Mouse (Mus musculus) neural tube, embryonic 11.5 days (tissue): ENCODE measurements around the gene Mapk11. TPM values are rescaled to one million over a fixed set of nuclear protein-coding genes. Genes with fewer than 3 reads are reported as not detected.

ENCODE experiments used
- ATAC-seq: fragments of 200-750 bp; cut with Nextera tagmentation; 2 replicates; pipeline ENCODE4 v1.8.0; 2017; ENCODE audit warnings: moderate number of reproducible peaks, mild to moderate bottlenecking, moderate TSS enrichment, moderate library complexity; ENCODE audit not compliant: insufficient read depth, low FRiP score, low TSS enrichment
- DNase-seq: peaks from one replicate; pipeline ENCODE4 v3.0.0-alpha.2; 2015; ENCODE audit warnings: low spot score
- H3K27ac ChIP-seq: fragments of 300-500 bp; sonication (generic); 2 replicates; pipeline ENCODE4 v1.5.1; 2014; ENCODE audit warnings: low read depth, mild to moderate bottlenecking, low read length
- H3K27me3 ChIP-seq: fragments of 300-500 bp; sonication (generic); 2 replicates; pipeline ENCODE4 v1.6.1; 2014; ENCODE audit warnings: mild to moderate bottlenecking, low read length, mixed read lengths; ENCODE audit not compliant: control insufficient read depth, insufficient read depth
- H3K36me3 ChIP-seq: fragments of 300-500 bp; sonication (generic); 2 replicates; pipeline ENCODE4 v1.6.1; 2014; ENCODE audit warnings: mild to moderate bottlenecking, low read length, moderate library complexity, mixed read lengths; ENCODE audit not compliant: control insufficient read depth, insufficient read depth
- H3K4me1 ChIP-seq: fragments of 300-500 bp; sonication (generic); 2 replicates; pipeline ENCODE4 v1.6.1; 2014; ENCODE audit warnings: low read length, mixed read lengths; ENCODE audit not compliant: control insufficient read depth, insufficient read depth
- H3K4me2 ChIP-seq: fragments of 300-500 bp; sonication (generic); 2 replicates; pipeline ENCODE4 v1.6.1; 2014; ENCODE audit warnings: low read depth, mild to moderate bottlenecking, moderate library complexity
- H3K4me3 ChIP-seq: fragments of 300-500 bp; sonication (generic); 2 replicates; pipeline ENCODE4 v1.5.1; 2014; ENCODE audit warnings: low read depth, low read length
- H3K9ac ChIP-seq: fragments of 300-500 bp; sonication (generic); 2 replicates; pipeline ENCODE4 v1.6.1; 2014; ENCODE audit warnings: mild to moderate bottlenecking, low read length
- H3K9me3 ChIP-seq: fragments of 300-500 bp; sonication (generic); 2 replicates; pipeline ENCODE4 v1.6.1; 2016; ENCODE audit warnings: low read length; ENCODE audit not compliant: control insufficient read depth
- WGBS: fragments of 180-500 bp; shearing (Covaris S2); extraction: QIAGEN DNeasy Blood & Tissue Kit; methylation state at CpG from one replicate; pipeline ENCODE4 v1.1.7; 2014; 5-methylcytosine and 5-hydroxymethylcytosine counted together
- polyA plus RNA-seq: library from polyadenylated mRNA; unstranded; fragments of >200 nt; fragmentation: Nextera tagmentation; extraction: Ambion mirVana; gene quantifications from 2 replicates; pipeline ENCODE4 v1.2.1, GENCODE M21; 2014

Mapk11 gene
- polyA plus RNA-seq, 1 experiment from 2014 or later, result 37.4 TPM

- no peak overlapping the region for H3K4me3 ChIP-seq
- DNase-seq (no peak), ATAC-seq (no peak)
- no peak overlapping the region for H3K27ac ChIP-seq
- H3K9me3 ChIP-seq, result no peaks in the 10 kb centered on the region
- no peaks in the 10 kb centered on the region for H3K4me1 ChIP-seq
- WGBS, result 88% methylated on average over 9 of the region's 9 CpGs
- H3K9ac ChIP-seq, result no peak overlapping the region
- H3K27me3 ChIP-seq, result no peaks in the 10 kb centered on the region
- peaks cover 16% of the 10 kb centered on the region for H3K36me3 ChIP-seq
- no peak overlapping the region for H3K4me2 ChIP-seq
Observed at GRCm38 (mm10) chr15:89110147-89110546, 39.3 kb downstream of the Mapk11 start.

DNA sequence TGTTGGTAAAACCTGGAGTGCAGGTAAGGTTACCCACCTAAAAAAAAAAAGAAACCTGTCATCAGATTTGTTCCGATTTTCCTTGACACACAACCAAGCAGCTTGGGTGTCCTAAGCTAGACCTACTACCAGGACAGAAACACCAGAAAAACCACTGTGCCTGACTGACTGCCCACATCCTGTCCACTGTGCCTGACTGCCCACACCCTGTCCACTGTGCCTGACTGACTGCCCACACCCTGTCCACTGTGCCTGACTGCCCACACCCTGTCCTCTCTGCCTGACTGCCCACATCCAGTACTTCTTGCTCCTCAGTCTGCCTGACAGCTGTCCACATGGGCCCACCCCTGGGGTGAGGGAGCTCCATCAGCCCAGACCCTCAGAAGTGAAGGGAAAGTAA lies 42.5 kb downstream of the Mapk11 start:
- peaks cover 25% of the 10 kb centered on the region for H3K36me3 ChIP-seq
- WGBS, result 93% methylated on average over 1 of the region's 1 CpGs
- no peak overlapping the region for H3K9ac ChIP-seq
- no peaks in the 10 kb centered on the region for H3K27me3 ChIP-seq
- no peaks in the 10 kb centered on the region for H3K4me1 ChIP-seq
- H3K4me3 ChIP-seq, result no peak overlapping the region
- no peaks in the 10 kb centered on the region for H3K9me3 ChIP-seq
- ATAC-seq (no peak), DNase-seq (no peak)
- H3K4me2 ChIP-seq, result no peak overlapping the region
- H3K27ac ChIP-seq, result no peak overlapping the region

GRCm38 (mm10) chr15:89106073-89106472 lies 43.4 kb downstream of the Mapk11 start:
- H3K4me3 ChIP-seq, result no peak overlapping the region
- no peaks in the 10 kb centered on the region for H3K27me3 ChIP-seq
- 91% methylated on average over 13 of the region's 13 CpGs for WGBS
- no peak for DNase-seq
- ATAC-seq, result no peak
- H3K9me3 ChIP-seq, result no peaks in the 10 kb centered on the region
- no peak overlapping the region for H3K4me2 ChIP-seq
- no peaks in the 10 kb centered on the region for H3K4me1 ChIP-seq
- H3K27ac ChIP-seq, result no peak overlapping the region
- H3K36me3 ChIP-seq, result peaks cover 32% of the 10 kb centered on the region
- H3K9ac ChIP-seq, result no peak overlapping the region

DNA sequence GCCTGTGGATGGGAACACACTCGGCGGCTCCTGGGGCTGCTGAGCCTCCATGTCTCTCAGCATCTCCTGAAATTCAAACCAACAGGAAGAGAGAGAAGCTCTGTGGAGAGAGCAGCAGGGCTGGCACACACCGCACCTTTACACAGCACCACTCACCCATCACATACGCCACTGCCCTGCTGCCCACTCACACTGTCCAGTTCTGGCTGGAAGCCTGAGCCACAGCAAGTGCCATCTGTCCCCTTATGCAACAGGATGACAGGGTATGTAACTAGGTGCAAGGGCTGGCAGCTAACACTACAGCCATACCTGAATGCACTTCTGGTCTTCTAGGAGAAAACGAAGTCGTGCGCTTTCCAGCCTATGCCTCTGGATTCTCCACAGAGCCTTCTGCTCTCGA lies 45.0 kb downstream of the Mapk11 start:
- Histone ChIP-seq H3K36me3 (peaks cover 34% of the 10 kb centered on the region), H3K4me1 (no peaks in the 10 kb centered on the region), H3K27me3 (no peaks in the 10 kb centered on the region), H3K9ac (no peak overlapping the region), H3K4me2 (no peak overlapping the region), H3K4me3 (no peak overlapping the region), H3K27ac (no peak overlapping the region), H3K9me3 (no peaks in the 10 kb centered on the region)
- no peak for ATAC-seq
- DNase-seq, result no peak
- WGBS, result 95% methylated on average over 8 of the region's 8 CpGs

DNA sequence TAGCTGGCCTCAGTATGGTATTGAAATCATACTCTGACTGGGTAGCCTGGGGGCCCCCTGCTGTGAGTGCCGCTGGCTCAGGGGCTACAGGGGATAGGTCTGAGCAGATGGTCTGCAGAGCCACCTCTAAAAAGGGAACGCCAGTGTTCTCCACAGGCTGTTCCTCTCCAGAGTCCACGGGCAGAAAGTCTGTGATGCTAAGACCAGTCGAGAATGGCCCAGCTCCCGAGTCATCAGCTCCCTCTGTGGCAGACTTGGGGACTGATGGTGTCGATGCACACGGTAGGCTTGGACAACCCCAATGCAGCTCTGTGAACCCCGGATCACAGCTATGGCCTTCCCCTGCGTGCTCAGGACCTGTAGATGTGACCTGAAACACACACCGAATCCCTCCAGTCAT lies 45.5 kb downstream of the Mapk11 start:
- no peaks in the 10 kb centered on the region for H3K27me3 ChIP-seq
- H3K4me3 ChIP-seq, result no peak overlapping the region
- H3K36me3 ChIP-seq, result peaks cover 36% of the 10 kb centered on the region
- no peak for DNase-seq
- WGBS, result 87% methylated on average over 10 of the region's 10 CpGs
- H3K9ac ChIP-seq, result no peak overlapping the region
- H3K9me3 ChIP-seq, result no peaks in the 10 kb centered on the region
- no peaks in the 10 kb centered on the region for H3K4me1 ChIP-seq
- no peak overlapping the region for H3K27ac ChIP-seq
- H3K4me2 ChIP-seq, result no peak overlapping the region
- ATAC-seq, result no peak

GRCm38 (mm10) chr15:89102646-89103045 lies 46.8 kb downstream of the Mapk11 start:
- Histone ChIP-seq H3K9ac (no peak overlapping the region), H3K4me3 (no peak overlapping the region), H3K4me1 (no peaks in the 10 kb centered on the region), H3K36me3 (peaks cover 32% of the 10 kb centered on the region), H3K9me3 (no peaks in the 10 kb centered on the region), H3K4me2 (no peak overlapping the region), H3K27me3 (no peaks in the 10 kb centered on the region), H3K27ac (no peak overlapping the region)
- WGBS, result 89% methylated on average over 5 of the region's 5 CpGs
- no peak for DNase-seq
- ATAC-seq, result no peak

- 94% methylated on average over 12 of the region's 12 CpGs for WGBS
- no peak for ATAC-seq
Observed at GRCm38 (mm10) chr15:89100823-89101222, 48.6 kb downstream of the Mapk11 start.

GRCm38 (mm10) chr15:89098616-89099015 lies 50.8 kb downstream of the Mapk11 start:
- Histone ChIP-seq H3K36me3 (peaks cover 32% of the 10 kb centered on the region), H3K4me3 (no peak overlapping the region), H3K4me1 (no peaks in the 10 kb centered on the region), H3K9ac (no peak overlapping the region), H3K27me3 (no peaks in the 10 kb centered on the region), H3K4me2 (no peak overlapping the region), H3K27ac (no peak overlapping the region), H3K9me3 (no peaks in the 10 kb centered on the region)
- no peak for DNase-seq
- 88% methylated on average over 7 of the region's 7 CpGs for WGBS
- no peak for ATAC-seq

More at GRCm38 (mm10) chr15:89100823-89101222, 48.6 kb downstream of the Mapk11 start:
- no peak overlapping the region for H3K27ac ChIP-seq
- no peak overlapping the region for H3K4me2 ChIP-seq
- no peak overlapping the region for H3K4me3 ChIP-seq
- H3K9me3 ChIP-seq, result no peaks in the 10 kb centered on the region
- DNase-seq, result no peak
- no peaks in the 10 kb centered on the region for H3K27me3 ChIP-seq
- H3K4me1 ChIP-seq, result no peaks in the 10 kb centered on the region
- no peak overlapping the region for H3K9ac ChIP-seq
- H3K36me3 ChIP-seq, result peaks cover 29% of the 10 kb centered on the region

- Histone ChIP-seq H3K9ac (no peak overlapping the region), H3K27me3 (no peaks in the 10 kb centered on the region), H3K9me3 (no peaks in the 10 kb centered on the region), H3K36me3 (peaks cover 29% of the 10 kb centered on the region), H3K27ac (no peak overlapping the region), H3K4me2 (no peak overlapping the region), H3K4me1 (no peaks in the 10 kb centered on the region), H3K4me3 (no peak overlapping the region)
- 89% methylated on average over 5 of the region's 5 CpGs for WGBS
- no peak for DNase-seq
- no peak for ATAC-seq
Observed at GRCm38 (mm10) chr15:89097450-89097849, 52.0 kb downstream of the Mapk11 start.
